Mouse (Mus musculus) intestine, postnatal 0 days (tissue): ENCODE results near the gene Zpbp. TPM values are rescaled to one million over a fixed set of nuclear protein-coding genes. Genes with fewer than 3 reads are reported as not detected.
A peak's percentile ranks its signal among the peaks of the same experiment; 100 is the strongest.

Experiments
- ATAC-seq: fragments of 200-750 bp; cut with Nextera tagmentation; 2 replicates; pipeline ENCODE4 v1.8.0; 2017; ENCODE audit warnings: mild to moderate bottlenecking, moderate TSS enrichment, moderate library complexity
- H3K27ac ChIP-seq: fragments of 300-500 bp; sonication (generic); 2 replicates; pipeline ENCODE4 v1.5.1; 2014; ENCODE audit warnings: mild to moderate bottlenecking, low read depth, low read length, moderate library complexity
- H3K27me3 ChIP-seq: fragments of 300-500 bp; sonication (generic); replicated peaks from 2 replicates; pipeline ENCODE4 v1.6.1; 2014; ENCODE audit warnings: low read length, mixed read lengths; ENCODE audit not compliant: control insufficient read depth, insufficient read depth
- H3K36me3 ChIP-seq: fragments of 300-500 bp; sonication (generic); 2 replicates; pipeline ENCODE4 v1.6.1; 2014; ENCODE audit warnings: mild to moderate bottlenecking, moderate library complexity; ENCODE audit not compliant: control insufficient read depth, insufficient read depth
- H3K4me1 ChIP-seq: fragments of 300-500 bp; sonication (generic); replicated peaks from 2 replicates; pipeline ENCODE4 v1.6.1; 2014; ENCODE audit warnings: antibody characterized with exemption, low read length, mixed read lengths; ENCODE audit not compliant: control insufficient read depth, insufficient read depth
- H3K4me2 ChIP-seq: fragments of 300-500 bp; sonication (generic); replicated peaks from 2 replicates; pipeline ENCODE4 v1.6.1; 2014; ENCODE audit warnings: low read depth, mild to moderate bottlenecking, moderate library complexity
- H3K4me3 ChIP-seq: fragments of 300-500 bp; sonication (generic); 2 replicates; pipeline ENCODE4 v1.5.1; 2014; ENCODE audit warnings: low read depth, low read length
- H3K9ac ChIP-seq: fragments of 300-500 bp; sonication (generic); 2 replicates; pipeline ENCODE4 v1.6.1; 2014; ENCODE audit warnings: mild to moderate bottlenecking, low read depth, low read length
- H3K9me3 ChIP-seq: fragments of 300-500 bp; sonication (generic); 2 replicates; pipeline ENCODE4 v1.6.1; 2016; ENCODE audit warnings: mixed run types; ENCODE audit not compliant: control insufficient read depth
- CTCF ChIP-seq: sonication (generic); IDR thresholded peaks from 2 replicates; pipeline ENCODE4 v1.5.1; 2016; ENCODE audit warnings: low read depth, mild to moderate bottlenecking, control low read depth, antibody characterized with exemption, moderate library complexity
- WGBS: fragments of 180-500 bp; shearing (Covaris S2); extraction: QIAGEN DNeasy Blood & Tissue Kit; methylation state at CpG from one replicate; pipeline ENCODE4 v1.1.7; 2014; 5-methylcytosine and 5-hydroxymethylcytosine counted together
- polyA plus RNA-seq: library from polyadenylated mRNA; unstranded; fragments of >200 nt; fragmentation: Nextera tagmentation; extraction: Ambion mirVana; gene quantifications from 2 replicates; pipeline ENCODE4 v1.2.1, GENCODE M21; 2015

Gene Zpbp
- polyA plus RNA-seq, 1 experiment from 2014 or later = 0.12 TPM

- WGBS = 90% methylated on average over 10 of the region's 10 CpGs
- Histone ChIP-seq H3K27ac (no peak overlapping the region), H3K4me1 (no peaks in the 10 kb centered on the region), H3K4me3 (no peak overlapping the region), H3K9me3 (no peaks in the 10 kb centered on the region), H3K36me3 (no peaks in the 10 kb centered on the region), H3K27me3 (no peaks in the 10 kb centered on the region), H3K9ac (no peak overlapping the region), H3K4me2 (no peak overlapping the region)
- no peak for ATAC-seq
- no peak for TF ChIP-seq CTCF
Measured at GRCm38 (mm10) chr11:11393164-11393563, 69.0 kb downstream of the Zpbp start.

GRCm38 (mm10) chr11:11371305-11371704 is 90.9 kb downstream of the Zpbp start:
- no peak overlapping the region for H3K4me2 ChIP-seq
- H3K4me1 ChIP-seq = no peaks in the 10 kb centered on the region
- TF ChIP-seq CTCF = no peak
- H3K27me3 ChIP-seq = no peaks in the 10 kb centered on the region
- no peaks in the 10 kb centered on the region for H3K36me3 ChIP-seq
- no peak overlapping the region for H3K4me3 ChIP-seq
- ATAC-seq = no peak
- no peak overlapping the region for H3K27ac ChIP-seq
- H3K9ac ChIP-seq = no peak overlapping the region
- H3K9me3 ChIP-seq = no peaks in the 10 kb centered on the region
- 91% methylated on average over 5 of the region's 5 CpGs for WGBS

GRCm38 (mm10) chr11:11283512-11283911 is 178.7 kb downstream of the Zpbp start:
- ATAC-seq = no peak
- Histone ChIP-seq H3K9me3 (no peaks in the 10 kb centered on the region), H3K36me3 (no peaks in the 10 kb centered on the region), H3K4me3 (no peak overlapping the region), H3K27ac (no peak overlapping the region), H3K4me1 (no peaks in the 10 kb centered on the region), H3K4me2 (no peak overlapping the region), H3K9ac (no peak overlapping the region), H3K27me3 (no peaks in the 10 kb centered on the region)
- WGBS = 53% methylated on average over 3 of the region's 3 CpGs
- no peak for TF ChIP-seq CTCF

GRCm38 (mm10) chr11:11280128-11280527 is 182.1 kb downstream of the Zpbp start:
- ATAC-seq = no peak
- H3K9me3 ChIP-seq = no peaks in the 10 kb centered on the region
- H3K4me1 ChIP-seq = no peaks in the 10 kb centered on the region
- no peak overlapping the region for H3K4me3 ChIP-seq
- H3K36me3 ChIP-seq = no peaks in the 10 kb centered on the region
- H3K4me2 ChIP-seq = no peak overlapping the region
- no peaks in the 10 kb centered on the region for H3K27me3 ChIP-seq
- TF ChIP-seq CTCF = no peak
- no peak overlapping the region for H3K9ac ChIP-seq
- H3K27ac ChIP-seq = no peak overlapping the region

GRCm38 (mm10) chr11:11257348-11257747 is 204.9 kb downstream of the Zpbp start:
- no peaks in the 10 kb centered on the region for H3K4me1 ChIP-seq
- H3K9ac ChIP-seq = no peak overlapping the region
- no peak overlapping the region for H3K4me2 ChIP-seq
- 86% methylated on average over 1 of the region's 1 CpGs for WGBS
- ATAC-seq = no peak
- no peaks in the 10 kb centered on the region for H3K36me3 ChIP-seq
- no peak for TF ChIP-seq CTCF
- no peak overlapping the region for H3K4me3 ChIP-seq
- H3K9me3 ChIP-seq = no peaks in the 10 kb centered on the region
- H3K27ac ChIP-seq = no peak overlapping the region
- H3K27me3 ChIP-seq = no peaks in the 10 kb centered on the region

GRCm38 (mm10) chr11:11242694-11243377 is 219.4 kb downstream of the Zpbp start:
- Histone ChIP-seq H3K27me3 (no peaks in the 10 kb centered on the region), H3K9me3 (no peaks in the 10 kb centered on the region), H3K4me3 (no peak overlapping the region), H3K4me1 (no peaks in the 10 kb centered on the region), H3K27ac (no peak overlapping the region), H3K9ac (no peak overlapping the region), H3K36me3 (no peaks in the 10 kb centered on the region), H3K4me2 (no peak overlapping the region)
- 59% methylated on average over 6 of the region's 6 CpGs for WGBS
- TF ChIP-seq CTCF = no peak
- no peak for ATAC-seq

GRCm38 (mm10) chr11:11239346-11239745 is 222.9 kb downstream of the Zpbp start:
- Histone ChIP-seq H3K27ac (no peak overlapping the region), H3K27me3 (no peaks in the 10 kb centered on the region), H3K4me2 (no peak overlapping the region), H3K4me3 (no peak overlapping the region), H3K36me3 (no peaks in the 10 kb centered on the region), H3K4me1 (no peaks in the 10 kb centered on the region), H3K9ac (no peak overlapping the region), H3K9me3 (no peaks in the 10 kb centered on the region)
- peak; percentile 48 for TF ChIP-seq CTCF
- ATAC-seq = no peak
- WGBS = 70% methylated on average over 1 of the region's 1 CpGs

Other genes with a start within 250 kb of the Zpbp start
- 1.3 TPM in 1 of 2 replicates, not detected in the other for gene Spata48, start 314 bp downstream of the Zpbp start, polyA plus RNA-seq
- gene 4930512M02Rik, start 165.4 kb upstream of the Zpbp start, polyA plus RNA-seq = not detected in 2 replicates
- gene Ikzf1, start 222.6 kb upstream of the Zpbp start, polyA plus RNA-seq = 0.64 and 0.85 TPM in 2 replicates